Mouse (Mus musculus) intestine, embryonic 15.5 days (tissue): ENCODE results near the gene Acvr1. TPM values are rescaled to one million over a fixed set of nuclear protein-coding genes. Genes with fewer than 3 reads are reported as not detected.

Experiments used
- ATAC-seq: fragments of 200-750 bp; cut with Nextera tagmentation; 2 replicates; pipeline ENCODE4 v1.8.0; 2017; ENCODE audit warnings: moderate TSS enrichment, moderate library complexity
- H3K27ac ChIP-seq: fragments of 300-500 bp; sonication (generic); 2 replicates; pipeline ENCODE4 v1.5.1; 2015; ENCODE audit warnings: mild to moderate bottlenecking, inconsistent platforms
- H3K27me3 ChIP-seq: fragments of 300-500 bp; sonication (generic); replicated peaks from 2 replicates; pipeline ENCODE4 v1.6.1; 2015; ENCODE audit warnings: inconsistent platforms
- H3K36me3 ChIP-seq: fragments of 300-500 bp; sonication (generic); 2 replicates; pipeline ENCODE4 v1.6.1; 2015; ENCODE audit warnings: inconsistent platforms
- H3K4me1 ChIP-seq: fragments of 300-500 bp; sonication (generic); replicated peaks from 2 replicates; pipeline ENCODE4 v1.6.1; 2015; ENCODE audit warnings: inconsistent platforms
- H3K4me2 ChIP-seq: fragments of 300-500 bp; sonication (generic); replicated peaks from 2 replicates; pipeline ENCODE4 v1.6.1; 2015; ENCODE audit warnings: mild to moderate bottlenecking, inconsistent platforms
- H3K4me3 ChIP-seq: fragments of 300-500 bp; sonication (generic); replicated peaks from 2 replicates; pipeline ENCODE4 v1.5.1; 2015; ENCODE audit warnings: inconsistent platforms
- H3K9ac ChIP-seq: fragments of 300-500 bp; sonication (generic); 2 replicates; pipeline ENCODE4 v1.6.1; 2015; ENCODE audit warnings: inconsistent platforms
- H3K9me3 ChIP-seq: fragments of 300-500 bp; sonication (generic); 2 replicates; pipeline ENCODE4 v1.6.1; 2016; ENCODE audit warnings: inconsistent platforms
- whole genome bisulfite sequencing: fragments of 180-500 bp; shearing (Covaris S2); methylation state at CpG from one replicate; pipeline ENCODE4 v1.1.7; 2015; 5-methylcytosine and 5-hydroxymethylcytosine counted together
- polyA plus RNA-seq: library from polyadenylated mRNA; unstranded; fragments of >200 nt; fragmentation: Nextera tagmentation; extraction: Ambion mirVana; gene quantifications from 2 replicates; pipeline ENCODE4 v1.2.1, GENCODE M21; 2015

The Acvr1 gene
- polyA plus RNA-seq, 1 experiment from 2014 or later: 4.9 TPM

- H3K4me2 ChIP-seq: no peak overlapping the region
- 90% methylated on average over 16 of the region's 16 CpGs for WGBS
- no peak for ATAC-seq
- no peak overlapping the region for H3K27ac ChIP-seq
- H3K27me3 ChIP-seq: no peaks in the 10 kb centered on the region
- peaks cover 5% of the 10 kb centered on the region for H3K36me3 ChIP-seq
- H3K4me1 ChIP-seq: no peaks in the 10 kb centered on the region
- no peak overlapping the region for H3K9ac ChIP-seq
- H3K9me3 ChIP-seq: no peaks in the 10 kb centered on the region
- no peak overlapping the region for H3K4me3 ChIP-seq
Observed at GRCm38 (mm10) chr2:58454095-58454865, 112.7 kb downstream of the Acvr1 start.

- no peak for ATAC-seq
- H3K4me1 ChIP-seq: no peaks in the 10 kb centered on the region
- no peaks in the 10 kb centered on the region for H3K9me3 ChIP-seq
- no peaks in the 10 kb centered on the region for H3K27me3 ChIP-seq
- peaks cover 17% of the 10 kb centered on the region; the same call in 1 of the 2 replicates for H3K36me3 ChIP-seq
- no peak overlapping the region for H3K4me2 ChIP-seq
- H3K4me3 ChIP-seq: no peak overlapping the region
- WGBS: 89% methylated on average over 15 of the region's 15 CpGs
- no peak overlapping the region for H3K9ac ChIP-seq
- no peak overlapping the region for H3K27ac ChIP-seq
Observed at GRCm38 (mm10) chr2:58447001-58447400, 120.0 kb downstream of the Acvr1 start.

GRCm38 (mm10) chr2:58443163-58443562, 123.8 kb downstream of the Acvr1 start:
- no peak overlapping the region for H3K27ac ChIP-seq
- H3K36me3 ChIP-seq: peaks cover 15% of the 10 kb centered on the region; the same call in 1 of the 2 replicates
- 74% methylated on average over 4 of the region's 4 CpGs for WGBS
- no peak for ATAC-seq
- H3K9ac ChIP-seq: no peak overlapping the region
- no peaks in the 10 kb centered on the region for H3K9me3 ChIP-seq
- H3K4me2 ChIP-seq: no peak overlapping the region
- no peaks in the 10 kb centered on the region for H3K4me1 ChIP-seq
- no peak overlapping the region for H3K4me3 ChIP-seq
- no peaks in the 10 kb centered on the region for H3K27me3 ChIP-seq

- Histone ChIP-seq H3K4me1 (peaks cover 7% of the 10 kb centered on the region; the same call in 1 of the 2 replicates), H3K4me2 (no peak overlapping the region), H3K9ac (no peak overlapping the region), H3K4me3 (no peak overlapping the region), H3K27ac (no peak overlapping the region), H3K27me3 (no peaks in the 10 kb centered on the region), H3K9me3 (no peaks in the 10 kb centered on the region), H3K36me3 (no peaks in the 10 kb centered on the region)
- WGBS: 89% methylated on average over 3 of the region's 3 CpGs
- ATAC-seq: no peak
Observed at GRCm38 (mm10) chr2:58436911-58437310, 130.0 kb downstream of the Acvr1 start.

GRCm38 (mm10) chr2:58435507-58435906, 131.4 kb downstream of the Acvr1 start:
- H3K27me3 ChIP-seq: no peaks in the 10 kb centered on the region
- H3K4me1 ChIP-seq: peaks cover 7% of the 10 kb centered on the region; the same call in 1 of the 2 replicates
- no peaks in the 10 kb centered on the region for H3K36me3 ChIP-seq
- H3K9ac ChIP-seq: no peak overlapping the region
- H3K27ac ChIP-seq: peak overlapping the region; percentile 20
- H3K4me2 ChIP-seq: 0 out of 2 replicates have a peak overlapping the region, but pooled peaks have one; percentile 9
- no peak overlapping the region for H3K4me3 ChIP-seq
- WGBS: 68% methylated on average over 13 of the region's 13 CpGs
- ATAC-seq: peak; percentile 87
- H3K9me3 ChIP-seq: no peaks in the 10 kb centered on the region

GRCm38 (mm10) chr2:58434438-58434837, 132.5 kb downstream of the Acvr1 start:
- Histone ChIP-seq H3K27ac (no peak overlapping the region), H3K36me3 (no peaks in the 10 kb centered on the region), H3K9me3 (no peaks in the 10 kb centered on the region), H3K4me3 (no peak overlapping the region), H3K4me1 (peaks cover 7% of the 10 kb centered on the region; the same call in 1 of the 2 replicates), H3K27me3 (no peaks in the 10 kb centered on the region), H3K4me2 (no peak overlapping the region), H3K9ac (no peak overlapping the region)
- ATAC-seq: peak; percentile 57; the same call in 1 of the 2 replicates
- WGBS: 36% methylated on average over 2 of the region's 2 CpGs

- H3K4me1 ChIP-seq: peaks cover 7% of the 10 kb centered on the region; the same call in 1 of the 2 replicates
- no peak overlapping the region for H3K9ac ChIP-seq
- 63% methylated on average over 2 of the region's 2 CpGs for WGBS
- no peak overlapping the region for H3K27ac ChIP-seq
- H3K27me3 ChIP-seq: no peaks in the 10 kb centered on the region
- no peak overlapping the region for H3K4me2 ChIP-seq
- H3K36me3 ChIP-seq: no peaks in the 10 kb centered on the region
- H3K4me3 ChIP-seq: no peak overlapping the region
- no peaks in the 10 kb centered on the region for H3K9me3 ChIP-seq
- no peak for ATAC-seq
Observed at GRCm38 (mm10) chr2:58433317-58433716, 133.6 kb downstream of the Acvr1 start.

GRCm38 (mm10) chr2:58432211-58432610, 134.7 kb downstream of the Acvr1 start:
- H3K9ac ChIP-seq: no peak overlapping the region
- H3K27ac ChIP-seq: no peak overlapping the region
- no peaks in the 10 kb centered on the region for H3K27me3 ChIP-seq
- H3K4me2 ChIP-seq: no peak overlapping the region
- no peaks in the 10 kb centered on the region for H3K9me3 ChIP-seq
- WGBS: 95% methylated on average over 7 of the region's 7 CpGs
- H3K4me3 ChIP-seq: no peak overlapping the region
- no peak for ATAC-seq
- no peaks in the 10 kb centered on the region for H3K36me3 ChIP-seq
- peaks cover 7% of the 10 kb centered on the region; the same call in 1 of the 2 replicates for H3K4me1 ChIP-seq

GRCm38 (mm10) chr2:58425436-58426004, 141.4 kb downstream of the Acvr1 start:
- Histone ChIP-seq H3K4me3 (no peak overlapping the region), H3K27me3 (no peaks in the 10 kb centered on the region), H3K27ac (no peak overlapping the region), H3K36me3 (no peaks in the 10 kb centered on the region), H3K9me3 (no peaks in the 10 kb centered on the region), H3K4me2 (no peak overlapping the region), H3K4me1 (no peaks in the 10 kb centered on the region), H3K9ac (no peak overlapping the region)
- peak; percentile 73 for ATAC-seq
- WGBS: 90% methylated on average over 13 of the region's 13 CpGs

GRCm38 (mm10) chr2:58423319-58423718, 143.6 kb downstream of the Acvr1 start:
- Histone ChIP-seq H3K36me3 (no peaks in the 10 kb centered on the region), H3K4me2 (no peak overlapping the region), H3K4me1 (no peaks in the 10 kb centered on the region), H3K27ac (no peak overlapping the region), H3K9me3 (no peaks in the 10 kb centered on the region), H3K27me3 (no peaks in the 10 kb centered on the region), H3K4me3 (no peak overlapping the region), H3K9ac (no peak overlapping the region)
- WGBS: 66% methylated on average over 5 of the region's 5 CpGs
- ATAC-seq: no peak

GRCm38 (mm10) chr2:58419571-58419970, 147.4 kb downstream of the Acvr1 start:
- no peak overlapping the region for H3K9ac ChIP-seq
- no peak overlapping the region for H3K27ac ChIP-seq
- 93% methylated on average over 8 of the region's 8 CpGs for WGBS
- no peak overlapping the region for H3K4me2 ChIP-seq
- no peaks in the 10 kb centered on the region for H3K4me1 ChIP-seq
- no peaks in the 10 kb centered on the region for H3K36me3 ChIP-seq
- no peaks in the 10 kb centered on the region for H3K9me3 ChIP-seq
- ATAC-seq: no peak
- H3K27me3 ChIP-seq: no peaks in the 10 kb centered on the region
- no peak overlapping the region for H3K4me3 ChIP-seq

GRCm38 (mm10) chr2:58418109-58418508, 148.8 kb downstream of the Acvr1 start:
- no peaks in the 10 kb centered on the region for H3K4me1 ChIP-seq
- no peaks in the 10 kb centered on the region for H3K36me3 ChIP-seq
- H3K4me2 ChIP-seq: no peak overlapping the region
- WGBS: 85% methylated on average over 1 of the region's 1 CpGs
- no peak overlapping the region for H3K27ac ChIP-seq
- no peaks in the 10 kb centered on the region for H3K9me3 ChIP-seq
- no peaks in the 10 kb centered on the region for H3K27me3 ChIP-seq
- H3K9ac ChIP-seq: no peak overlapping the region
- H3K4me3 ChIP-seq: no peak overlapping the region
- peak; percentile 40 for ATAC-seq
